Mouse (Mus musculus): ENCODE results near the gene Csrnp3. TPM values are rescaled to one million over a fixed set of nuclear protein-coding genes. Genes with fewer than 3 reads are reported as not detected.

The Csrnp3 gene
- polyA plus RNA-seq, 1 experiment = 0.02 TPM

DNA sequence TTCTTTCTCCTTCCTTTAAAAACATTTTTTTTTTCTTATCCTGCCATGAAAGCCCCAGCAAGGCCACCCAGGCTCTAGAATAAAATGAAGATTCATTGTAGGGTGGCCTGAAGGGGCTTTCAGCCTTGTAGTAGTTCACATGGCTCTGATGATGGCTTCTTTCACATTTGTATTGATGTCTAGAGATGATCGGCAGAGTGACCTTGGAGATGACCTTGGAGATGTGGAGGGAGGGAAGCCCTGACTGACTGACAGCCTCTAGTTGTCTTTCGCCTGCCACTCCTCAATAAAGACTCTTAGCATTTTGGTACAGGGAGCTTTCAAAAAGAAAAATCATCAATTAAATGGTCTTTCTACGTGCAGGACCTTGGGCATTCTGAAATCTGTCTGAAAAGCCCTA lies 63.0 kb downstream of the Csrnp3 start:
- DNase-seq = no peak
- 74% methylated on average over 3 of the region's 3 CpGs for WGBS
- H3K4me1 ChIP-seq (ENCODE audit: control insufficient read depth, insufficient read depth, low read length) = no peaks in the 10 kb centered on the region
- no peak overlapping the region for H3K4me3 ChIP-seq (replicated peaks; ENCODE audit: extremely low read depth, low read depth, low read length)
- TF ChIP-seq CTCF (IDR thresholded peaks at IDR 0.05; ENCODE audit: insufficient read depth, low read length) = no peak
- TF ChIP-seq POLR2A (IDR thresholded peaks at IDR 0.05; ENCODE audit: borderline replicate concordance, extremely low read depth, low read depth, low read length) = no peak

- H3K4me3 ChIP-seq (replicated peaks; ENCODE audit: extremely low read depth, low read depth, low read length) = no peak overlapping the region
- no peak for DNase-seq
- 35% methylated on average over 13 of the region's 13 CpGs for WGBS
- no peaks in the 10 kb centered on the region for H3K4me1 ChIP-seq (ENCODE audit: control insufficient read depth, insufficient read depth, low read length)
- TF ChIP-seq POLR2A (IDR thresholded peaks at IDR 0.05; ENCODE audit: borderline replicate concordance, extremely low read depth, low read depth, low read length) (no peak), CTCF (IDR thresholded peaks at IDR 0.05; ENCODE audit: insufficient read depth, low read length) (no peak)
These were observed 64.4 kb downstream of the Csrnp3 start for GRCm38 (mm10) chr2:65909724-65910521.

- TF ChIP-seq POLR2A (IDR thresholded peaks at IDR 0.05; ENCODE audit: borderline replicate concordance, extremely low read depth, low read depth, low read length) (no peak), CTCF (IDR thresholded peaks at IDR 0.05; ENCODE audit: insufficient read depth, low read length) (no peak)
- DNase-seq = no peak
- Histone ChIP-seq H3K4me3 (replicated peaks; ENCODE audit: extremely low read depth, low read depth, low read length) (no peak overlapping the region), H3K4me1 (ENCODE audit: control insufficient read depth, insufficient read depth, low read length) (no peaks in the 10 kb centered on the region)
- WGBS = 24% methylated on average over 7 of the region's 7 CpGs
These were observed 70.4 kb downstream of the Csrnp3 start for GRCm38 (mm10) chr2:65915994-65916393.

- no peak for DNase-seq
- no peak overlapping the region for H3K4me3 ChIP-seq (replicated peaks; ENCODE audit: extremely low read depth, low read depth, low read length)
- WGBS = 37% methylated on average over 9 of the region's 9 CpGs
- no peaks in the 10 kb centered on the region for H3K4me1 ChIP-seq (ENCODE audit: control insufficient read depth, insufficient read depth, low read length)
- no peak for TF ChIP-seq POLR2A (IDR thresholded peaks at IDR 0.05; ENCODE audit: borderline replicate concordance, extremely low read depth, low read depth, low read length)
- TF ChIP-seq CTCF (IDR thresholded peaks at IDR 0.05; ENCODE audit: insufficient read depth, low read length) = no peak
These were observed 75.3 kb downstream of the Csrnp3 start for GRCm38 (mm10) chr2:65920651-65921412.

DNA sequence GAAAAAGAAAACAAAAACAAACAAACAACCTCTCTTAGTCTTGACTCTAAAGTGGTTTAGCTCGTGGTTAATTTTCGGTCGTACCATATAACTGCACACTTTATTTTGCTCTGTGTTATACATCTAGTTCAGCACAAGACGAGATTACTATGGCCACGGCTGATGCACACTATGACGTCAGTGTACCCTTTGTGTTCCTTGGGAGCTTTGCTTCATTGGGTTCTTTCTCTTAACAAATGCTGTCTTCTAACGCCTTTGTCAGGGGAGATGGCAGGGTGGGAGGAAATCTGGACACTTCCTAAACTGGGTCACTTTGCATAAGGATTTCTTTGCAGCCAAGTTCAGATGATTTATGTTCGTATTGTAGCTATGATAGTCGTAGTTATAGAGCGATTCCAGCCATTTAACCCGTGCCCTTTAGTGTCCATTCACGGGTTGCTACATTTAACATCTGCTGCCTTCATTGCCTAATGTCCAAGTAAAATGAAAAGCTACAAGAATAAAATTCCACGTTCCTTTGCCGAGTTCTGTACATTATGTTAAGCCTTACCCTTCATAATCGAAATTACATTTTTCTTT lies 79.9 kb downstream of the Csrnp3 start:
- no peaks in the 10 kb centered on the region for H3K4me1 ChIP-seq (ENCODE audit: control insufficient read depth, insufficient read depth, low read length)
- no peak overlapping the region for H3K4me3 ChIP-seq (replicated peaks; ENCODE audit: extremely low read depth, low read depth, low read length)
- no peak for TF ChIP-seq CTCF (IDR thresholded peaks at IDR 0.05; ENCODE audit: insufficient read depth, low read length)
- no peak for TF ChIP-seq POLR2A (IDR thresholded peaks at IDR 0.05; ENCODE audit: borderline replicate concordance, extremely low read depth, low read depth, low read length)
- 74% methylated on average over 15 of the region's 15 CpGs for WGBS
- no peak for DNase-seq

GRCm38 (mm10) chr2:65926935-65927708 lies 81.6 kb downstream of the Csrnp3 start:
- Histone ChIP-seq H3K4me1 (ENCODE audit: control insufficient read depth, insufficient read depth, low read length) (0 out of 2 replicates have a peak, but pooled peaks cover 3% of the 10 kb centered on the region), H3K4me3 (replicated peaks; ENCODE audit: extremely low read depth, low read depth, low read length) (no peak overlapping the region)
- DNase-seq = no peak
- WGBS = 55% methylated on average over 8 of the region's 8 CpGs
- TF ChIP-seq CTCF (IDR thresholded peaks at IDR 0.05; ENCODE audit: insufficient read depth, low read length) = no peak

DNA sequence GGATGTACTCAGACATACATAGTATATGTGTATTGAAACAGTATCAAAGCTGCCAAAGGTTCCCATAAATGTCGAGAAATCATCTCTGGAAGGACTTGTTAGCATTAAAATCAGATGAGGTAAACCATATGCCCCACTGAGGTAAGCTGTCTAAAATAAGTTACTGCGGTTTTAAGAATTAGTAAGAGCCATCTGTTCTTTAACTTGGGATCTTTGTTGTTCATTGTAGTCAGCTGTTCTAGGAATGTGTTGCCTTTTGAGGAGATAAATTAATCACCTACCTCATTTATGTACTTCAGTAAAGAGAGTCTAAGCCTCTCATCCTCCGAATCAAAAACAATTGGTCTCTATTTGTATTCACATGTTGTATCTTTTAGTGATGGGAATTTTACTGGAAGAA lies 83.7 kb downstream of the Csrnp3 start:
- TF ChIP-seq POLR2A (IDR thresholded peaks at IDR 0.05; ENCODE audit: borderline replicate concordance, extremely low read depth, low read depth, low read length) = no peak
- TF ChIP-seq CTCF (IDR thresholded peaks at IDR 0.05; ENCODE audit: insufficient read depth, low read length) = no peak
- DNase-seq = no peak
- H3K4me1 ChIP-seq (ENCODE audit: control insufficient read depth, insufficient read depth, low read length) = 0 out of 2 replicates have a peak, but pooled peaks cover 3% of the 10 kb centered on the region
- no peak overlapping the region for H3K4me3 ChIP-seq (replicated peaks; ENCODE audit: extremely low read depth, low read depth, low read length)
- WGBS = 78% methylated on average over 3 of the region's 3 CpGs

DNA sequence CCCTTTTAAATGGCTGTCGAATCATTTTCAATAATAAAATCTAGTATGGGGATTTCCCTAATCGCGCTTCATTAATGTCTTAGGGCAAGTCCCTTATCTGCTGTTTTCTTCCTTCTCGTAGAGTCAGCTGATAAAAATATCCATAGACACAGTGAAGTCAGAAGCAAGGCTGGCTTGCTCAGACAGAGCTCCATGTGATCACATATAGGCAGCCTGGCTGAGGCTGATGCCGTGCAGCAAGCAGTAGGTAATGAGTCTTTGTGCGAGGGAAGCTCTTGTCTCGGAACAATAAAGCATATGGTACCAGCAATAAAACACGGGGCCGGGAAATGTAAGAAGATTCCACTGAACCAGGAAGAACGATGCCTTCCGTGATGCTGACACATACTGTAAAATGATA lies 84.4 kb downstream of the Csrnp3 start:
- 65% methylated on average over 11 of the region's 11 CpGs for WGBS
- Histone ChIP-seq H3K4me3 (replicated peaks; ENCODE audit: extremely low read depth, low read depth, low read length) (no peak overlapping the region), H3K4me1 (ENCODE audit: control insufficient read depth, insufficient read depth, low read length) (0 out of 2 replicates have a peak, but pooled peaks cover 3% of the 10 kb centered on the region)
- DNase-seq = no peak
- TF ChIP-seq POLR2A (IDR thresholded peaks at IDR 0.05; ENCODE audit: borderline replicate concordance, extremely low read depth, low read depth, low read length) (no peak), CTCF (IDR thresholded peaks at IDR 0.05; ENCODE audit: insufficient read depth, low read length) (no peak)

- no peak for TF ChIP-seq POLR2A (IDR thresholded peaks at IDR 0.05; ENCODE audit: borderline replicate concordance, extremely low read depth, low read depth, low read length)
- no peak for TF ChIP-seq CTCF (IDR thresholded peaks at IDR 0.05; ENCODE audit: insufficient read depth, low read length)
- Histone ChIP-seq H3K4me1 (ENCODE audit: control insufficient read depth, insufficient read depth, low read length) (0 out of 2 replicates have a peak, but pooled peaks cover 3% of the 10 kb centered on the region), H3K4me3 (replicated peaks; ENCODE audit: extremely low read depth, low read depth, low read length) (no peak overlapping the region)
- no peak for DNase-seq
- 74% methylated on average over 7 of the region's 7 CpGs for WGBS
These were observed 85.7 kb downstream of the Csrnp3 start for GRCm38 (mm10) chr2:65931313-65931712.
